Mouse (Mus musculus) c-Kit-positive CD71-negative TER-119-negative erythroid progenitor cells, embryonic 14.5 days (primary cell): ENCODE measurements around the gene Msi1.

Experiments
- DNase-seq: peaks from one replicate; pipeline ENCODE4 v3.0.0-alpha.2; 2013; ENCODE audit warnings: low read depth

Gene Msi1

DNA sequence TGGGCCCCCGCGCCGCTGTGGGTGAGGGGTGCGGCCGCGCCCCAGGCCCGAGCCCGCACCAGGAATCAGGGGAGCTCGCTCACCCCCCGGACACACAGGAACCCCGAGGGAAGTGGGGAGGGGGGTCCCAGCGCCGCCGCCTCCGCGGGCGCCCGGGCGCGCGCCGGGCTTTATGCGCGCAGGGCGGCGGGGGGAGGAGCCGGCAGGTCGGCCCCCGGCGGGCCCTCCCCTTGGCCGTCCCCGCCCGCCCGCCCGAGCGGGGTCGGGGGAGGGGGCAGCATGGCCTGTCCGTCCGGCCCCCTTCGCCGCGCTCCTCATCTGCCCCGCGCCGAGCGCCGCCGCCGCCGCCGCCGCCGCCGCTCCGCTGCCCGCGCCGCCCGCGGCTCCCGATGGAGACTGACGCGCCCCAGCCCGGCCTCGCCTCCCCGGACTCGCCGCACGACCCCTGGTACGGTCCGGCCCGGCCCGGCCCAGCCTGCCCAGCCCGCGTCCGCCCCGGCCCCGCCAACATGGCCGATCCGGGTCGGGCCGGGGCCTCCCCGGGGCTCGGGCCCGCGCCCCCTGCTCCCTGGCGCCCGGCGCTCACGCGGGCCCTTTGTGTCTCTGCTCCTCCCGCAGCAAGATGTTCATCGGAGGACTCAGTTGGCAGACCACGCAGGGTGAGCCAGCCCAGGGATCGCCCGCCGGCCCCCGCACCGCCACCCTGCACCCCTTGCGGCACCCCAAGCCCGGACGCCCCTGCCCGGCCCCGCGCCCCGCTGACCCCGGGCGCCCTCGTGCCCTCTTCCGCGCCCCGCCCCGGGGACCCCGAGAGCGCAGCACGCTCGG lies at the start of gene Msi1:
Gene Msi1, plus strand, starts transcription at position 241 of the 828 bp plus-strand sequence.
- no peak for DNase-seq

GRCm38 (mm10) chr5:115391935-115392334 lies 37.5 kb upstream of the Msi1 start:
- DNase-seq = no peak

DNA sequence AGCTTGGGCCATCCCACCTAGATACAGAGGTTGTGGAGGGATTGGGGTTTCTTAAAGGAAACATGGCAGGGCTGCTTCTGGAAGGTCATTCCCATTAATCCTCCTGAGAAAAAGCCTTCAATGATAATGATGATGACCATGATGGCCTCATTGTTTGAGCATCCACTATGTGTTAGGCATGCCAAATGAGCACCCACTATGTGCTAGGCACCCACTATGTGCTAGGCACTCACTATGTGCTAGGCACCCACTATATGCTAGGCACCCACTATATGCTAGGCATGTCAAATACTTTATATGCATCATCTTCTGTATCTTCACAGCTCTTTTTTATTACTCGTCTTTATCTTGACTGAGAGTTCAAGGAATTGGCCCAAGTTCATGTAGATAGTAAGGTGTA lies 36.4 kb upstream of the Msi1 start:
- no peak for DNase-seq

DNA sequence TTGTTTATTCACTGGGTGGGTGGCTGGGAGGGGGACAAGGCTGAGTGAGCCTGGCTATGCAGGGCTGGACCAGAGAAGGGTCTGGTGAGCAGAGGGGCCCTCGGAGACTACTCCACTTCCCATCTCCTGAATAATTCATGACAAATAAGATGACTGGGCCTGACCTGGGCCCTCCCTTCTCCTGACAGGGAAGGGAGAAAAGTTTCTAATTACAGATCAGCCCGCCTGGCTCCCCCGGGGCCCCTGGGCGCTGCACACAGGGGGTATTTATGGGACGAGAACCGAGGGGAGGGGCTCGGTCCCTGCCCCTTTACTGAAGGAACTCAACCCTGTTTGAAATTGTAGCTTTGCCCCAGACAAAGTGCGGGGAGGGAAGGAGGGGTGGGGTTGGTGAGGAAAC lies 35.2 kb upstream of the Msi1 start:
- no peak for DNase-seq

GRCm38 (mm10) chr5:115394836-115395235 lies 34.6 kb upstream of the Msi1 start:
- DNase-seq = no peak

GRCm38 (mm10) chr5:115396654-115397053 lies 32.7 kb upstream of the Msi1 start:
- no peak for DNase-seq

- no peak for DNase-seq
Observed at GRCm38 (mm10) chr5:115397839-115398780, 31.3 kb upstream of the Msi1 start.

DNA sequence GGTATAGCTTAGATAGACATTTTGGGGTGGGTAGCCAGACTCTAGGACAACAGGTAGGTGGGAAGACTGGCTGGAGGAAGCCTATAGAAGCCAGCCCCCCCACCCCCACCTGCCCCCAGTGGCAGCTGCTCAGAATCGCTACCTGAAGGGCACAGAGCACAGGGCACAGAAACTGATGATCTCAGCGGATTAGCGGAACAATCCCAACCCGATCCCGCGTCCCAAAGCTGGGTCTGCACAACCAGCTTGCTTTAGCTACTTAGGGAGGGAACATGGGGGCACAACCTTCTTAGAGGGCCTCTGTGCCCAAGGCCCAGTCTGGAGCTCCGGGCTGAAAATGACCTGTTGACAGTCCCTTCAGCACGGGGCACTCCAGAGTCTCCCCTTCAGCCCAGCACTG lies 27.3 kb upstream of the Msi1 start:
- DNase-seq = no peak

DNA sequence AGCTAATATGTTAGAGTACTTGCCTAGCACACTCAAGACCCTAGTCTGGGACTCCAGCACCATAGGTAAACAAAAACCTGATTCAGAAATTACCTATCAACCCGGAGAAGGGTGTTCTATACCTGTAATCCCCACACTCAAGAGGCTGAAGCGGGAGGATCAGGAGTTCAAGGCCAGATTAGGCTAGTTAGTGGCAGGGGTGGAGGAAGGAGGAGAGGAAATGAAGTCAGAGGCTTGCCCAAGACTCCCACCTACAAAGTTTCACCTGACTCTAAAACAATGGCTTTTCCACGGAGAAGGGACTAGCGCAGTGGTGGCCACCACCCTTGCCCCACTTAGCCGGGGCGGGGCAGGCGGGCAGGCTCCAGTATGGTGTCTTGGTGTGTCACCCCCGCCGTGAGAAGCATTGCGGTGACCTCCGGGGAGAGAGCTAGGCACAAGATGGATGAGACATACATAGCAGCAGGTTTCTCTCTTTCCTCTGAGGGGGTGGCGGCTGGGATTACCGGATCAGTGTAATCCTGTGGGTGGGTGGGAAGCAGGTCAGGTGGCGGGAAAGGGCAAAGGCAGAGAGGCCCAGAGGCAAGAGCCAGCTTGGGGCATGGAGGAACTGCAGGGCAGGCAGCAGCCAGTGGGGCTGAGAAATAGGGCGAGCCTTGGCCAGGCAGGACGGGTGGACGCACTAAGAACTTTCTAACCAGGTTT lies 25.8 kb upstream of the Msi1 start:
- DNase-seq = no peak

GRCm38 (mm10) chr5:115404241-115404794 lies 25.1 kb upstream of the Msi1 start:
- DNase-seq = no peak

GRCm38 (mm10) chr5:115405205-115405604 lies 24.2 kb upstream of the Msi1 start:
- DNase-seq = no peak

- DNase-seq = no peak
Observed at GRCm38 (mm10) chr5:115408110-115408509, 21.3 kb upstream of the Msi1 start.

DNA sequence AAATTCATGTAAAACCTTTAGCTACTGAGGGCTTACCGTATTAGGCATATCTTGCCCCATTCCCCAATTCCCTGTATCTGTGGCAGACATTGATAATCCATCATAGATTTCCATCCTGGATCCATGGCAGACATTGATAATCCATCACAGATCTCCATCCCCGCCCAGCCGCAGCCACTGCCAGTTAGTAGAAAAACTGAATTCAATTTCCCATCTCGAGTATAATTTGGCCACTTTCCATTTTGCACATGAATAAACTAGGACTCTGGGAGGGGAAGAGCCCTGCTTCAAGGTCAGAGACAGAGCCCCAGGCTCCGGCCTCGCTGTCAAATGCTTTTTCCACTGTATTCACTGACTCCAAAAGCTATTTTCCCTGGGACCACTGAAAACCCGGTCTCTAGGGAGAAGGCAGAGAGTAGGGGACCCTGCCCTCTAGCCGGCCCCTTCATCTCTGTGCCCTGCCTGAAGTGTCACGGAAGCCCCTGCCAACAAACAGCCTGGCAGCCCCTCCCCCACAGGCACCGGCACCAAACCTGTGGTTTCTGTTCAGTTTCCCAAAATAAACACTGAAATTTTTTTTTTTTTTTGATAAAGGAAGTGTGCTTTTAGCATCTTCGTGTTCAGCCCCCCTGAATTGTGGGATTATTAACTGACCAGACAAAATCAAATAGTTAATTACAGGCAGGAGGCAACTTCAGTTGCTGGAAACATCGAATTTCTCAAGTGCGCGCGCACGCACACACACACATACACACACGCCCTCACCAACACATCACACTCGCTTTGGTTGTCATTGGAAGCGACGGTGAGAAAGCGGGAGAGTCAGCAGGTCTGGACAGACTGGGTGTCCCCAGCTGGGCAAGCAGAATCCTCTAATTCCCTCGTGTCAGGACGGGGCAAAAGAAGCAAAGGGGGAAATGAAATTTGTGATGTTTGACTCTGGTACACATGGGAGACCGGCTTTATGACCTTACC lies 14.0 kb upstream of the Msi1 start:
- no peak for DNase-seq

DNA sequence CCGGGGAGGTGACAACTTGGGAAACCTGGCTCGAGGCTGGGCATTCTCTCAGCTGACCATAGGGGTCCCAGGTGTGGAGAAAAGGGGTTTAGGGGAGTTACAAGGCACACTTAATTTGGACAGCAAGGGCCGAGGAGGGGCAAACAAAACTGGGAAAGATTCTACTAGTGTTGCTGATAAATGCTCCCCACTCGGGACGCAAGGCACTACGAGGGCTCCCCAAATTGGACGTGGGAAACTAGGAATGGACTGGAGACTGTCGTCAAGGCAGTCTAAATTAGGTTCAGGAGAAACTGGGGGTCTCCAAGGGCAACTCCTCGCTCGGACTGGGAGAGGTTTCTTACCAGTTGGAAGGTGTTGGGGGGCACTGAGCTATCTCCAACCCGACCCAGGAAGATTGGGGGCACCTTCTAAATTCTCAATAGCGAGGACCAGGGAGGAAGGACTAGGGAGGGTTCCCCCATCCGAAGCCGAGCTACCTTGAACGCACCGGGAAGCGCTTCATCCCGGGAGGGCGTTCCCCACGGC lies 504 bp upstream of the Msi1 start:
- DNase-seq = no peak

- no peak for DNase-seq
Observed at GRCm38 (mm10) chr5:115430187-115430960, 975 bp downstream of the Msi1 start.

DNA sequence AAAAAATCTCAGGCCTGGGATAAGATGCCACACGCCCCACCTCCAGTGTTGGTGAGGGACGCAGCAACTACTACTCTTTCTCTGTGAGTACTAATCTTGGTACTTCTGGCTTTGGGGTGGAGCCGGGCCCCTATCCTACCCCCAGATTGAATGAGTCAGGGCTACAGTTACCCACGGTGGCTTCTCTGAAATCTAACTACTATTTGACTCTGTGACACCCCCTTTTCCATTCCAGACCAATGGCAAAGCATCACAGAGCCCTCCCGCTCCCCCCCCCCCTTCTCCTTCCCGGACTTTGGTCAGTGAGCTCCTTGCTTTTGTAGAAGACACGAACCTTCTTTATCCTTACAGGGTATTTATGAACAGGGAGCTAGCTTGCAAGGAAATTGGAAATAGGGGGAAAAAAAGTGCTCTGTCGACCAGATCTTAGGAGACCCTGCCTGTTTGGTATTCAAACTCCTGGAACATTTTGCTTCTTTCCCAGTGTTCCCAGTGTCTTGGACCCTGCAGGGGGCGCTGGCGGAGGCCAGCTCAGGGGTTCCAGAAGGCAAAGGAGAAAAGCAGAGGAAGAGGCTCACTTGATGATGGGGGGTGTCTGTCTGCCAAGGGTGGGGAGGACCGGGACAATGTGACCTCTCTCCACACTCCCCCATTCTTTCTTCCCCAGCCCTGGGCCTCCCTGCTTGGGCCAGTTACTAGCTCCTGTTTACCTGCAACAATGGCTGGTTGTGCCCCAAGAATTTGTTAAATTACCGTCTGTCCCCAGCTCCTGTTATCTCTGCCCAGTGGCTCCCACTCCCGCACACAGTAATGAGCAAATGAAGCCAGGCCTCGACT lies 1.9 kb downstream of the Msi1 start:
- DNase-seq = no peak

- DNase-seq = no peak
Observed at GRCm38 (mm10) chr5:115431898-115432259, 2.5 kb downstream of the Msi1 start.

DNA sequence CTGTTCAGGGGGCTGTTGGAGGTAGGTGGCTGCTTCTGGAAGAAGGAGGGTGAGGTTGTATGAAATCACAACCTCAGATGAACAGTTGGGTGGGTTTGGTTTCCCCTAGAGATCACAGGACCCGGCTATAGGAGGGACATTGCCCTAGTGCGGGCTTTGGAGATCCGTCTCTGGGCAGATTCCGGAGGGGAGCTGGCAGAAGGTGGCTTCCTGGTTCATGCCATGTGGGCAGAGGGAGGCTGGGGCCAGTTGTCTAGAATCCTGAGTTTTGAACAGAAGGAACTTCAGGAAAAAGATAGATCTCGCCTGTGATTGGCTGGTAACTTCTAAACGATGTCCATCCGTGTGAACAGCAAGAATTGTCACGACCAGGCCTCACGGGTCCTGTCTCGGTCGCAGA lies 3.0 kb downstream of the Msi1 start:
- no peak for DNase-seq

- DNase-seq = no peak
Observed at GRCm38 (mm10) chr5:115433191-115433590, 3.8 kb downstream of the Msi1 start.
